Mouse (Mus musculus): ENCODE results near the gene Orm1.

DNA sequence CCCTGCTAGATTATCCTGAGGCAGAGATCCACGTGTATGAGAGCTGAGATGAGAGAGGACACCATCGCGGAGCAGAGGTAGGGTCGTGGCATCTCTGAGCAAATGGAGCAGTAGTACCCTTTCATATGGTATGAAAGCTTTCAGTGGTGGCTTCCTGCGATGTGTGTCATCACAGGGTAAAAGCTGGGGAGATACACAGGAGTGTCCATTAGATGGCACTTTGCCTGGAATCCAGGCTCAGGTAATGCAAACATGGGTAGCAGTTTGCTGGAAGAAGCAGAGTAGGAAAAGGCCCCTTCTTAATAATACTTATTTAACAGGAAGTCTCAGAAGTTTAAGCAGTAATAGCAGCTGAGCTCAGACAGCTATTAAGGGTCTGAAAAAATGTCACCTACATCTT, 30.3 kb upstream of the Orm1 start:
- no peak for TF ChIP-seq EP300 (optimal IDR thresholded peaks at IDR 0.05)
- no peak for TF ChIP-seq CTCF (IDR thresholded peaks at IDR 0.05; ENCODE audit: low read depth)

Data from stomach, postnatal 0 days (tissue).